ENCODE assay signal across 16 mouse cellular contexts in genomic region chr16:74671466-74671865, GRCm38 (mm10).
"Had no signal": no experiment of that assay in that cellular context is flagged by ENCODE, and none has a peak within 500 bp of the region (broad histone marks: within the 10 kb centered on the region; RNA-seq: fewer than 3 reads in every experiment).

No protein-coding gene starts in this region.

- H3K4me3 ChIP-seq: neural tube, embryonic 13.5 days; neural tube, embryonic 15.5 days; stomach, embryonic 15.5 days had no signal

- DNase-seq: retina, postnatal 1 day; right cerebral cortex, adult 18-20 months; right cerebral cortex, postnatal 14 days; right cerebral cortex, postnatal 25 days; right cerebral cortex, postnatal 4 days; spleen, adult 18-20 months; thymus, adult 18-20 months; thymus, adult 2 months; thymus, postnatal 14 days; thymus, postnatal 25 days; thymus, postnatal 36 days; thymus, postnatal 4 days had no signal

- H3K9me3 ChIP-seq: neural tube, embryonic 13.5 days; neural tube, embryonic 15.5 days; stomach, embryonic 15.5 days had no signal

- H3K27me3 ChIP-seq: neural tube, embryonic 13.5 days; neural tube, embryonic 15.5 days; stomach, embryonic 15.5 days had no signal

- H3K27ac ChIP-seq: neural tube, embryonic 13.5 days; neural tube, embryonic 15.5 days; stomach, embryonic 15.5 days; stomach, postnatal 0 days had no signal

- H3K4me2 ChIP-seq: neural tube, embryonic 13.5 days; neural tube, embryonic 15.5 days; stomach, embryonic 15.5 days had no signal

- H3K4me1 ChIP-seq: neural tube, embryonic 13.5 days; neural tube, embryonic 15.5 days; stomach, embryonic 15.5 days had no signal

- H3K9ac ChIP-seq: neural tube, embryonic 13.5 days; neural tube, embryonic 15.5 days; stomach, embryonic 15.5 days had no signal

- H3K36me3 ChIP-seq: neural tube, embryonic 13.5 days; neural tube, embryonic 15.5 days; stomach, embryonic 15.5 days had no signal
